Mouse (Mus musculus) thymus, postnatal 10 days (tissue): ENCODE results near the gene Srr.

Experiments used
- DNase-seq, 2 experiments: peaks; one replicate each; pipeline ENCODE4 v3.0.0; 2021; ENCODE audit warnings: low spot score in 2 of 2

Srr gene

GRCm38 (mm10) chr11:74925577-74926387 is at the start of gene Srr, which contains the start of gene Smg6:
Srr (minus strand) TSS chr11:74925948.
Smg6 (plus strand) TSS chr11:74925823.
- DNase-seq: peak; percentile 92 to 95

GRCm38 (mm10) chr11:74974615-74975014 is 48.9 kb upstream of the Srr start:
- no peak for DNase-seq

GRCm38 (mm10) chr11:74973290-74974157 is 47.8 kb upstream of the Srr start:
- no peak for DNase-seq

- no peak for DNase-seq
Measured at GRCm38 (mm10) chr11:74965516-74965915, 39.8 kb upstream of the Srr start.

- DNase-seq: no peak
Measured at GRCm38 (mm10) chr11:74962846-74963407, 37.2 kb upstream of the Srr start.

GRCm38 (mm10) chr11:74961953-74962352 is 36.2 kb upstream of the Srr start:
- no peak for DNase-seq

GRCm38 (mm10) chr11:74960031-74960551 is 34.3 kb upstream of the Srr start:
- no peak for DNase-seq

- DNase-seq: no peak
Measured at GRCm38 (mm10) chr11:74959501-74959900, 33.8 kb upstream of the Srr start.

GRCm38 (mm10) chr11:74957600-74957999 is 31.9 kb upstream of the Srr start:
- no peak for DNase-seq

GRCm38 (mm10) chr11:74956006-74956405 is 30.3 kb upstream of the Srr start:
- no peak for DNase-seq

GRCm38 (mm10) chr11:74954901-74955300 is 29.2 kb upstream of the Srr start:
- no peak for DNase-seq

- peak in 1 of 2 experiments; percentile 41 for DNase-seq
Measured at GRCm38 (mm10) chr11:74946348-74946747, 20.6 kb upstream of the Srr start.

- no peak for DNase-seq
Measured at GRCm38 (mm10) chr11:74930391-74930790, 4.6 kb upstream of the Srr start.

GRCm38 (mm10) chr11:74929111-74929510 is 3.4 kb upstream of the Srr start:
- no peak for DNase-seq

- no peak for DNase-seq
Measured at GRCm38 (mm10) chr11:74927236-74927725, 1.5 kb upstream of the Srr start.

- peak in 1 of 2 experiments; percentile 15 for DNase-seq
Measured at GRCm38 (mm10) chr11:74926388-74927005, 749 bp upstream of the Srr start.

GRCm38 (mm10) chr11:74924149-74924548 is 1.6 kb downstream of the Srr start:
- peak; percentile 10 to 47 for DNase-seq

- DNase-seq: no peak
Measured at GRCm38 (mm10) chr11:74919249-74919648, 6.5 kb downstream of the Srr start.

GRCm38 (mm10) chr11:74912492-74912891 is 13.3 kb downstream of the Srr start:
- no peak for DNase-seq

- no peak for DNase-seq
Measured at GRCm38 (mm10) chr11:74909978-74910377, 15.8 kb downstream of the Srr start.

GRCm38 (mm10) chr11:74908618-74909399 is 16.9 kb downstream of the Srr start:
- DNase-seq: no peak
